Mouse (Mus musculus) hindbrain, embryonic 10.5 days (tissue): Measurements from ENCODE around the gene Trp53rka. TPM values are rescaled to one million over a fixed set of nuclear protein-coding genes. Genes with fewer than 3 reads are reported as not detected.
A peak's percentile ranks its signal among the peaks of the same experiment; 100 is the strongest.

Experiments used
- DNase-seq: peaks from one replicate; pipeline ENCODE4 v3.0.0-alpha.2; 2017; ENCODE audit warnings: low spot score
- H3K27ac ChIP-seq: fragments of 300-500 bp; sonication (generic); 2 replicates; pipeline ENCODE4 v1.5.1; 2016; ENCODE audit warnings: mild to moderate bottlenecking, moderate library complexity
- H3K27me3 ChIP-seq: fragments of 300-500 bp; sonication (generic); 2 replicates; pipeline ENCODE4 v1.6.1; 2016; ENCODE audit warnings: mild to moderate bottlenecking; ENCODE audit not compliant: poor library complexity, insufficient read depth, severe bottlenecking
- H3K36me3 ChIP-seq: fragments of 300-500 bp; sonication (generic); 2 replicates; pipeline ENCODE4 v1.6.1; 2016; ENCODE audit warnings: mild to moderate bottlenecking, moderate library complexity
- H3K4me1 ChIP-seq: fragments of 300-500 bp; sonication (generic); replicated peaks from 2 replicates; pipeline ENCODE4 v1.6.1; 2016; ENCODE audit warnings: mild to moderate bottlenecking
- H3K4me3 ChIP-seq: fragments of 300-500 bp; sonication (generic); 2 replicates; pipeline ENCODE4 v1.5.1; 2016; ENCODE audit warnings: mild to moderate bottlenecking, moderate library complexity
- H3K9me3 ChIP-seq: fragments of 300-500 bp; sonication (generic); 2 replicates; pipeline ENCODE4 v1.6.1; 2016; ENCODE audit warnings: mild to moderate bottlenecking, moderate library complexity
- WGBS: fragments of 180-500 bp; shearing (Covaris S2); methylation state at CpG from one replicate; pipeline ENCODE4 v1.1.7; 2016; 5-methylcytosine and 5-hydroxymethylcytosine counted together
- polyA plus RNA-seq: library from polyadenylated mRNA; unstranded; fragments of >200 nt; fragmentation: Nextera tagmentation; extraction: Ambion mirVana; gene quantifications from 2 replicates; pipeline ENCODE4 v1.2.1, GENCODE M21; 2016

Gene Trp53rka
- polyA plus RNA-seq, 1 experiment from 2014 or later = 56.9 TPM

- no peak overlapping the region for H3K4me3 ChIP-seq
- no peaks in the 10 kb centered on the region for H3K36me3 ChIP-seq
- H3K4me1 ChIP-seq = peaks cover 33% of the 10 kb centered on the region
- no peak for DNase-seq
- WGBS = 70% methylated on average over 7 of the region's 7 CpGs
- no peaks in the 10 kb centered on the region for H3K9me3 ChIP-seq
- no peak overlapping the region; the same call in 1 of the 2 replicates for H3K27ac ChIP-seq
- peaks cover 44% of the 10 kb centered on the region for H3K27me3 ChIP-seq
These were observed 17.7 kb downstream of the Trp53rka start for GRCm38 (mm10) chr2:165475412-165475811.

- WGBS = 3% methylated on average over 35 of the region's 35 CpGs
- Histone ChIP-seq H3K4me1 (peaks cover 43% of the 10 kb centered on the region), H3K36me3 (no peaks in the 10 kb centered on the region), H3K27me3 (peaks cover 45% of the 10 kb centered on the region), H3K4me3 (peak within 1 kb of the TSS; percentile 43), H3K27ac (peak within 1 kb of the TSS; percentile 30; the same call in 1 of the 2 replicates), H3K9me3 (no peaks in the 10 kb centered on the region)
- no peak for DNase-seq
These were observed 20.1 kb downstream of the Trp53rka start, which contains the start of gene Slc13a3 for GRCm38 (mm10) chr2:165473003-165473402. Gene Slc13a3, minus strand, starts transcription at chr2:165473230.

- 55% methylated on average over 11 of the region's 11 CpGs for WGBS
- H3K4me1 ChIP-seq = peaks cover 47% of the 10 kb centered on the region
- no peaks in the 10 kb centered on the region for H3K36me3 ChIP-seq
- no peaks in the 10 kb centered on the region for H3K9me3 ChIP-seq
- H3K27ac ChIP-seq = no peak overlapping the region
- H3K27me3 ChIP-seq = peaks cover 45% of the 10 kb centered on the region
- no peak for DNase-seq
- H3K4me3 ChIP-seq = no peak overlapping the region
These were observed 21.2 kb downstream of the Trp53rka start for GRCm38 (mm10) chr2:165471943-165472342.

GRCm38 (mm10) chr2:165470167-165470566 is 23.0 kb downstream of the Trp53rka start:
- WGBS = 41% methylated on average over 5 of the region's 5 CpGs
- Histone ChIP-seq H3K27me3 (peaks cover 45% of the 10 kb centered on the region), H3K27ac (no peak overlapping the region), H3K36me3 (no peaks in the 10 kb centered on the region), H3K4me1 (peaks cover 40% of the 10 kb centered on the region), H3K9me3 (no peaks in the 10 kb centered on the region), H3K4me3 (no peak overlapping the region)
- DNase-seq = peak; percentile 17

GRCm38 (mm10) chr2:165467824-165468452 is 25.2 kb downstream of the Trp53rka start:
- H3K4me1 ChIP-seq = peaks cover 38% of the 10 kb centered on the region
- H3K4me3 ChIP-seq = no peak overlapping the region
- DNase-seq = peak; percentile 20
- 56% methylated on average over 15 of the region's 15 CpGs for WGBS
- no peaks in the 10 kb centered on the region for H3K36me3 ChIP-seq
- no peaks in the 10 kb centered on the region for H3K9me3 ChIP-seq
- H3K27ac ChIP-seq = peak overlapping the region; percentile 66
- peaks cover 25% of the 10 kb centered on the region for H3K27me3 ChIP-seq

GRCm38 (mm10) chr2:165459663-165460062 is 33.5 kb downstream of the Trp53rka start:
- 34% methylated on average over 7 of the region's 7 CpGs for WGBS
- no peak overlapping the region for H3K4me3 ChIP-seq
- H3K36me3 ChIP-seq = no peaks in the 10 kb centered on the region
- H3K27me3 ChIP-seq = no peaks in the 10 kb centered on the region; the same call in 1 of the 2 replicates
- DNase-seq = no peak
- H3K27ac ChIP-seq = peak overlapping the region; percentile 46
- H3K4me1 ChIP-seq = peaks cover 29% of the 10 kb centered on the region
- no peaks in the 10 kb centered on the region for H3K9me3 ChIP-seq

GRCm38 (mm10) chr2:165458189-165458588 is 34.9 kb downstream of the Trp53rka start:
- H3K36me3 ChIP-seq = no peaks in the 10 kb centered on the region
- no peaks in the 10 kb centered on the region; the same call in 1 of the 2 replicates for H3K27me3 ChIP-seq
- WGBS = 65% methylated on average over 5 of the region's 5 CpGs
- no peak for DNase-seq
- H3K9me3 ChIP-seq = no peaks in the 10 kb centered on the region
- peaks cover 29% of the 10 kb centered on the region for H3K4me1 ChIP-seq
- H3K4me3 ChIP-seq = no peak overlapping the region
- no peak overlapping the region for H3K27ac ChIP-seq

GRCm38 (mm10) chr2:165456710-165457109 is 36.4 kb downstream of the Trp53rka start:
- DNase-seq = no peak
- Histone ChIP-seq H3K4me1 (peaks cover 17% of the 10 kb centered on the region), H3K9me3 (no peaks in the 10 kb centered on the region), H3K4me3 (no peak overlapping the region), H3K27me3 (no peaks in the 10 kb centered on the region), H3K27ac (no peak overlapping the region), H3K36me3 (no peaks in the 10 kb centered on the region)
- WGBS = 68% methylated on average over 2 of the region's 2 CpGs

GRCm38 (mm10) chr2:165452730-165453693 is 40.1 kb downstream of the Trp53rka start:
- Histone ChIP-seq H3K27ac (no peak overlapping the region), H3K4me1 (no peaks in the 10 kb centered on the region; the same call in 1 of the 2 replicates), H3K4me3 (no peak overlapping the region), H3K9me3 (no peaks in the 10 kb centered on the region), H3K36me3 (no peaks in the 10 kb centered on the region), H3K27me3 (no peaks in the 10 kb centered on the region)
- DNase-seq = no peak
- WGBS = 79% methylated on average over 12 of the region's 12 CpGs

- H3K4me1 ChIP-seq = no peaks in the 10 kb centered on the region; the same call in 1 of the 2 replicates
- H3K27ac ChIP-seq = no peak overlapping the region
- H3K36me3 ChIP-seq = no peaks in the 10 kb centered on the region
- WGBS = 87% methylated on average over 9 of the region's 9 CpGs
- no peaks in the 10 kb centered on the region for H3K27me3 ChIP-seq
- no peak for DNase-seq
- H3K9me3 ChIP-seq = no peaks in the 10 kb centered on the region
- no peak overlapping the region for H3K4me3 ChIP-seq
These were observed 44.6 kb downstream of the Trp53rka start for GRCm38 (mm10) chr2:165448475-165448874.

- H3K27ac ChIP-seq = no peak overlapping the region
- DNase-seq = no peak
- no peaks in the 10 kb centered on the region for H3K9me3 ChIP-seq
- WGBS = 89% methylated on average over 3 of the region's 3 CpGs
- peaks cover 20% of the 10 kb centered on the region for H3K4me1 ChIP-seq
- H3K4me3 ChIP-seq = no peak overlapping the region
- H3K27me3 ChIP-seq = no peaks in the 10 kb centered on the region
- no peaks in the 10 kb centered on the region for H3K36me3 ChIP-seq
These were observed 48.3 kb downstream of the Trp53rka start for GRCm38 (mm10) chr2:165444861-165445260.

- Histone ChIP-seq H3K4me1 (peaks cover 32% of the 10 kb centered on the region), H3K27me3 (no peaks in the 10 kb centered on the region), H3K36me3 (no peaks in the 10 kb centered on the region), H3K27ac (no peak overlapping the region), H3K4me3 (no peak overlapping the region), H3K9me3 (no peaks in the 10 kb centered on the region)
- DNase-seq = no peak
- 92% methylated on average over 10 of the region's 10 CpGs for WGBS
These were observed 50.1 kb downstream of the Trp53rka start for GRCm38 (mm10) chr2:165442981-165443380.

GRCm38 (mm10) chr2:165441613-165442012 is 51.5 kb downstream of the Trp53rka start:
- no peak overlapping the region for H3K27ac ChIP-seq
- no peaks in the 10 kb centered on the region for H3K27me3 ChIP-seq
- 52% methylated on average over 4 of the region's 4 CpGs for WGBS
- peaks cover 38% of the 10 kb centered on the region for H3K4me1 ChIP-seq
- H3K4me3 ChIP-seq = no peak overlapping the region
- no peaks in the 10 kb centered on the region for H3K9me3 ChIP-seq
- DNase-seq = no peak
- H3K36me3 ChIP-seq = no peaks in the 10 kb centered on the region
